Mouse (Mus musculus) embryo, embryonic 11 days (tissue): ENCODE data around the gene Zfp276.
"Not testable (repeated sequence)": the region's sequence is repeated elsewhere in the genome, so short reads cannot be mapped to it uniquely, and the experiment has no call there.

Experiments
- DNase-seq: peaks from one replicate; pipeline ENCODE4 v3.0.0-alpha.2; 2015

The Zfp276 gene

DNA sequence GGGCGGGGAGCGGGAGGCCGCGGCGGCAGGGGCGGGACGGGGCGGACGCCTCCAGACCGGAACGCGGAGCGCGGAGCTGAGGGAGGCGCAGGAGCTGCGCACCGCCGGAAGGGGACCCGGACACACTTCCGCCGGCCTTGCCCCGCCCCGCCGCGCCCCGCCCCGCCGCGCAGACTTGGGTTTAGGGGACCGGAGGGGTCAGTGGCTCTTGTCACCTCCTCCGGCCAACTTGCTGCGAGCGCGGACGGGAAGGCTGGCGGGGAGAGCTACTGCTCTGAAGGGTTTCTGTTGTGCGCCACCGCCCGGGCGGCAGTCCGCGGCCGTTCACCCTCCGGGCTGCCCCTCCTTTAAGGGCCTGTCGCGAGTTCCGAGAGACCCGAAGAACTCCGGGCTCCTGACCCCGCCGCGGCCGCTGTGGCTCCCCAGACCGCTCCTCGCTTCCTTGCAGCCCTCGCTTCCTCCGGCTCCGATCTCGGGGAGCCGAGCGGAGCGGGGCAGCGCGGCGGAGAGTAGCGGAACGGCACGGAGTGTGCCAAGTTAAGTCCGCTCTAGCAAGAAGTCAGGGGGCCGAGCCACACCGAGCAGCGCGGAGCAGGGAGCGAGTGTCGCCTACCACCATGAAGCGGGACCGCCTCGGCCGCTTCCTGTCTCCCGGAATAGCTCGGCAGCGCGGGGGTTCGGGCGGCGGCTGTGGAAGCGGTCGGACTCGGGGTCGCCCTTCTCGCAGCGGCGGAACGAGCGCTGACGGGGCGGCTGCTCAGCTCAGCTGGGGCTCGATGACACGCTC lies at the start of gene Zfp276, which contains the start of gene Vps9d1:
TSS of gene Zfp276 (plus strand) at position 97 of the 787 bp plus-strand sequence.
TSS of gene Vps9d1 (minus strand) at position 250 of the 787 bp plus-strand sequence.
- DNase-seq: peak; percentile 92

DNA sequence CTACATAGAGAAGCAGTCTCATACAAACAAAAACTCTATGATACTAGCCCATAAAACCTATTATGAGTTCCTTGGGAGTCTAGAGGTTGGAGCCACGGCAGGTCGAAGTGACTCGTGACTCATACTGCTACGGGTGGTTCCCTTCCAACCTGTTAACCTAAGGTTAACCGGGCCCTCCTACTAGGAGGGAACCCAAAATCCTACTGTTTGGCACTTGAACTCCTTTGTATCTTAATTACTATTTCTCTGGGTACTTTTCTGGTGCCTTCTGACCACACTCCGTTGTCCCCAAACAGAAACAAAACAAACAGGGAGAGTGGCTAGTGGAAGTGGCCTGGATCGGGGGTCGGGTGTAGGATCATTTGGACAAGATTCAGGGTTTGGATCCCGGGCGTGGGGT lies 42.1 kb upstream of the Zfp276 start:
- DNase-seq: no peak

DNA sequence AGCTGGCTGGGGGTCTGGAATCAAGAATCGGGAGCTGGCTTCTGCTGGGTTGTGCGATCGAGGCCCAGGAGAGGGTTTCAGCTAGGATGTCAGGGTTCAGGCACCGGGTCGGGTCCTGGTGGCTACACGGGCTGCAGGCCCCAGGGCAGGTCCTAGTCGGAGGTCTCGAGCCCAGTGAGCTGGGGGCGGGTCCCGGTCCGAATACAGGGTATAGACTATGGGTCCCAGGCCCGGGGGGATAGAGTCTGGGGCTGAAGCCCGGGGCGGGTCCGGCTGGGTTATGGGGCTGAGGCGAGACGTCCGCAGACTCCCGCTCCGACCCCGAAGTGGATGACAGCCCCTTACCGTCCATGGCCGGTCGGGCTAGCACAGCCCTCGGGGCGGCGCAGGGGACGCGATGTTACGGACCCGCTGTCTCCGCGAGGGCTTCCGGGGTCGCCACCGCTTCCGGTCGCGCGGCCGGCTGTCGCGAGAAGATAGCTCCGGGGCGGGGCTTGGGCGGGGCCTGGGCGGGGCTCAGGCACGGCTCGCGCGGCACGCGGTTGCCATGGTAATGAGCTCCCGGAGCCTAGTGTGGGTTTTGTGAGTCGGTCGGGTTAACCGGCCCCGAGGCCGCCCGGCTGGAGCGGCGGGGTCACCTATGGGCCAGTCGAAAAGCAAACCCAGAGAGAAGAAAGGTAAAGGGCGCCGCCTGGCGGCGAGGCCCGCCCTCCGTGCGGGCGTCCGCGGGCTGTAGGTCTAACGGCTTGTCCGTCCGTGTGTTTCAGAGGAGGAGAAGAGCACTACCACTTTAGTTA lies 41.5 kb upstream of the Zfp276 start, which contains the start of the genes Chmp1a and Spata33:
TSS of gene Chmp1a (minus strand) at position 443 of the 797 bp plus-strand sequence.
TSS of gene Spata33 (plus strand) at position 512 of the 797 bp plus-strand sequence.
- peak; percentile 97 for DNase-seq

DNA sequence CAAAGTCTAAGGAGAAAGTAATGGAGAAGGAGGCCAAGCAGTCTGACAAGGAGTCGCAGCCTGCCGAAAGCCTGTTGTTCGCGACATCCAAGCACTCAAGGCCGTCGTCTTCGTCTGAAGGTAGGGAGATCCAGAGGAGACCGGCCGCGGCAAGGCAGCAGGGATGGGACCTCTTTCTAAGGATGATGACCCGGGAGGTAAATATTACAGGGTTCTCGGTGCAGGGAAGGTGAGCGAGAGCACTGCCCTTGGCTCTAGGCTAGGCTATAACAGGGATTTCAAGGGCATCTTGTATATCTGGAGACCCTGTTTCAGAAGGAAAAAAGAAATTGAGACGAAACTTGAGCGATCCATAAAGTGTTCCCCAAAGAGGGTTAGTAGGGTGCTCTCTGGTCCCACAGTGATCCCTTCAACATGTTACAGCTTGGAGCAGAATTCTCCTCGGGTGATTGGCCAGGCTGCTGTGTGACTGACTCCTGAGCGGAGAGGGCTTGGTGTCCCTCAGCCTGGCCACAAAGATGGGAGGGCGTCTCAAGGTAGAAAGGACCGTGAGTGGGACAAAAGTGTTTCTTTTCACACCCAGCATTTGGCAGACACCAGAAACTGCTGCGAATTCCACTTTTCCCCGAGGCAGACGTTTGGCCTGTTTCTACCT lies 40.8 kb upstream of the Zfp276 start:
- no peak for DNase-seq

DNA sequence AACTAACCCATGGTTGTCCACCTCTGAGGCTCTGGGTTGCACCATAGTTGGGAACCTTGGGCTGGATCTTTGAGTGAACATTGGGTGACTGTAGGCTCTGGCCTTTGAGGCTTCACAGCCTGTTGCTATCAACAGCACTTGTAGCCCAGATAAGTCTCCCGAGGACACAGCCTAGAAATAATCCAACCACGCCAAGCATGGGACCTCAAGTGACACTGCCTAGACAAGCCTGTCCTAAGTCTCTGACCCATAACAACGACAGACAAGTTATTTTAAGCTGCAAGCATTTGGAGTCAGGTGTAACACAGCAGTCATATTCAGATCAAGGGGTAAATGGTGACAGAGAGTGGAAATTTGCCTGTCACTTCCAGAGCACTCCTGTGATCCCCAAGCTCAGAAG lies 38.6 kb upstream of the Zfp276 start:
- DNase-seq: no peak

DNA sequence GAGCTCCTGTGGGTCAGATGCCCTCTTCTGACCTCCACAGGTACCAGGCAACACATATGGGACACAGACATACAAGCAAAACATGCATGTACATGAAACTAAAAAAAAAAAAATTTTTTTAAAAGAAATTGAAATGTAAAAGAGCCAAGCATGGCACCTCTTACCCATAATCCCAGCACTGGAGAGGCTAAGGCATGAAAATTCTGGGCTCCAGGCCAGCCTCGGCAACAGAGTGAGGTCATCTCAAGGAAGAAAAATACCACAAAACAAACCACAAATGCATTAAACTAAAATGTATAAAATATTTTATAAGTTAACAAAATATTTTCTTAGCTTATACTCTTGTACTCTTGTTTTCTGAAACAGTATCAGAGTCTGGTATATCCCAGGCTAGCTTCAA lies 33.1 kb upstream of the Zfp276 start:
- DNase-seq: no peak

DNA sequence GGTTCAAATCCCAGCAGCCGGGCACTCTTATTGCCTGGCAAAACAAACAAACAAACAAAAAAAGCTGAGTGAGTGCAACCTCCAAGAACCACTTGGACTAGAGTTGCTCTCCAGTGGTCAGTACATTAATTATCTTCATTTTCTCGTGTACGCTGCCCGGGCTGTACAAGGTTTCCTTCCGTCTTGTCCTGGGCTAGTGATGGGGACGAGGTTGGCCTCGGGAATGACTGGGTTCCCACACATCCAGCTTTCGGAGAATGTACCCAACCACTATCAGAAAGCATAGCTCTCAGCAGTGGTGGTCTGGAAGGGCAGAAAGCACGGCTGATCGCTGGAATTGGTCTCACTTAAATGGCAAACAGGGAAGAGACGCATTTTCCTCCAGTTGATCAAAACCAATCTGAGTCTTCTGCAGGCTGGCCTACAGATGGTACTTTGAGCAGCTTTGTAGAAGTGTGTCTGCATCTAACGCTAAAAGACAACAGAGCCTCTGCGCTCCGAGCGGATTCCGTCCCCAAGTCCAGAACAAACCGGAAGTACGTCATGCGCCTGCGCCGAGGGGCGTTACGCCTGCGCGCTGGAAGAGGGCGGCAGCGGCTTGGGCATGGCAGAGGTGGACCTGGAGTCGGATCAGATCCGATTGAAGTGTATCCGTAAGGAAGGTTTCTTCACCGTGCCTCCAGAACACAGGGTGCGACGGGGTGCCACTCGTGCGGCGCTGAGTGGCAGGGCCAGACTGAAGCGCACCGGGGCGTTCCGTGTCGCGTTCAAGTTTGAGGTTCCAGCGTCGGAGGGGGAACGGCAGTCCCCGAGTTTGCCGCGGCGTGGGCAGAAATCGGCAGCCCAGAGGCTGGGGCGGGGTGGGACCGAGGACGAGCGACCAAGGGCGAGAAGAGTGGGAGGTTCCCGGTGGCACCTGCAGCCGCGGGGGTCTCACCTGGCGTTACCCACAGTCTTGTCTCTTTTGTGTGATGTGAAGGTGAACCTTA lies 29.4 kb upstream of the Zfp276 start, which contains the start of gene Cdk10:
TSS of gene Cdk10 (plus strand) at position 565 of the 989 bp plus-strand sequence.
- DNase-seq: peak; percentile 97

DNA sequence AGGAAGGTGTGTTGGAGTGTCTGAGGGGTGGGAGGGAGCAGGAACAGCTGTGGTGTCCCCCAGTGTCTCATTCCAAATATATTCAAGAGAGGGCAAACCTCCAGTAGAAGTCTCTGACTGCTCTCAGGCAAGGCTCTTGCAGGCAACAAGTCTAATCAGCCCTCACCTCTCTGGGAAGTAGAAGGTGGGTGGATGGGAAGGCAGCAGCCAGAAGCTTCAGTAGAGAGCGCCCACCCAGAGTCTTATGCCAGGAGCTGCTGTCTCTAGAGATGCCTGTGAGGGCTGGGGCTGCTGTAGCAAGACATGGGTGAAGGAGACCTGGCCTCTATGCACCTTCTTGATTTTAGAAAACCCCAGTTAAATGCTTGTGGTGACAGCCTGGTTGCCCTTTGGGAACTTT lies 25.6 kb upstream of the Zfp276 start:
- DNase-seq: no peak

DNA sequence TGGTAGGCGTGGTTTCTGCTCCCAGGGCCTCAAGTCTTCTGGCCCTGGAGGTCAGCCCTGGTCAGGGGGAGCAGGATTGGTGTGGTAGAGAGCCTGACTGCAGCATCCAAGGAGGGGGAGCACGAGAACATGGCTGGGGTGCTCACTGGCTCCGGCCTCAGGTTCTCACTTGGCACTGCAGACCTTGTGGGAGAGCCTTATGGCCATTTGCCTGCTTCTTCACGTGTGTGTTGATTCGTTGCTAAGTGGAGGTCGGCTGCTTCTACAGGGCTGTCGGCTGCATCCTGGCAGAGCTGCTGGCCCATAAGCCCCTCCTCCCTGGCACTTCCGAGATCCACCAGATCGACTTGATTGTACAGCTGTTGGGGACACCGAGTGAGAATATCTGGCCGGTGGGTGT lies 23.7 kb upstream of the Zfp276 start:
- DNase-seq: not testable (repeated sequence)

DNA sequence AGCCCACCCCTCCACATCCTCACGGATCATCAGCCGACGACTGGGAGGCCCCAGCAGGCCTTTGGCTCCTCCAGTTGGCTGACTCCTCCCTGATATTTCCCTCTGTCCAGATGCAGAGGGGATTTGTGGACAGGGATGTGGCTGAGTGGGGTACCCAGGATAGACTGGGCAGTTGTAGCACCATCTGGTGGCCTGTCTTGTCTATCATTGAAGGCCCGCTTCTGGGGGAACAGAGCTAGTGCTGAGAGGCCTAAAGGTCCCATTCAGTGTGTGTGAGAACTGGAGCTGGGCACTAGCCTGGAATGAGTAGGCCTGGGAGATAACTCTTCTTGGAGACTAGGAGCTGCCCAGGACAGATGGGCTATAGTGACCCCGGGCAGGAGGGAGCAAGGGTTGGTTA lies 22.3 kb upstream of the Zfp276 start:
- no peak for DNase-seq

DNA sequence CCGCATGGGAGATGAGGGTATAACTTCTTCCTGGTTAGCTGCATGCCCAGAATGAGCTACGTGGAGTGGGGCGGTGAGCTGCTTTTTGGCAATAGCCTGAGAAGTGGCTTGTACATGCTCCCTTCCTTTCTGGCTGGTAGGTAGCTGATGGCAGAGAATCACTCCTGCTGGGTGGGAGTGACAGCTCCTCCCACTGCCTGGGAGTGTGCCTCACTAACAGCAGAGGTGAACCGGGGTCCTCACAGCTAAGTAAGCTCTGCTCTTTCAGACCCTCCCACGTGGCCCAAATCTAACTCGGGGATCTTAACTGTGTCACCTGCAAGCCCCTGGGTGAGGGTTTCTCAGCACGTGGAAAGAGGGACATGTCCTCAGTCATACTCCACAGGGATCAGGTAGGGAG lies 21.4 kb upstream of the Zfp276 start:
- no peak for DNase-seq

DNA sequence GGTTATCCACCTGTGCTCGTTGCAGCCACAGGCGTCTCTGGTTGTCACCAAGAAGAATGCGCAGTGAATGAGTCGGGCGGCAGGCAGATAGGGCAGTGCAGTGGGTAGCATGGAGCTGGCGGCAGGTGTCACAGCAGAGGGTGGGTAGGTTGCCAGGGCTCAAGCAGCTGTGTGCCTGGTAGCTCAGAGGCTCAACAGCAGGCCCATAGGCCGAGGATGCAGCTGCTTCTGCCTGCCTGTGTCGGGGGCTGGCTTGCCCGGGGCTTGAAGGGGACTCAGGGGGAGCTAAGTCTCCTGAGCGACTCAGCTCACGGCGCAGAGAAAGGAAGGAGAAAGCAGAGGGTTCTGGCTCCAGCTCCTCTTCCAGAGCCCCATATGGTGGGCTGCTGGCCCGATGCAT lies 20.7 kb upstream of the Zfp276 start:
- DNase-seq: no peak

DNA sequence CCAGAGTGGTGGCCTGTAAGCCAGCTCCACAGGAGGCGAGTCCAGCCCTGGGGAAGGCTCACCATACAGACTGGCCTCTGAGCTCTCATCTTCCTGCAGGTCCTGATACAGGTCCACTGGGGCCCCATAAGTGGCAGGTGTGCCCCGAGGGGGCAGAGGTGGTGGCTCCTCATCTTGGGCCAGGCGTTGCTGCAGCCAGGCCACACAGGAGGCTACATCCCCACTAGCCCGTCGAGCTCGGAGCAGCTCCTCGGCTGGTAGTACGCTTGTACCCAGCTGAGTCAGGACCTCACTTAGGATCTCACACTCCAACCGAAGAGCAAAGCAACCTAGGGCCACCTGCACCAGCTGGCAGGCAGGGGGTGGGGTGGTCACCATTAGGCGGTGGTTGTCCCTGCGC lies 20.2 kb upstream of the Zfp276 start:
- no peak for DNase-seq

DNA sequence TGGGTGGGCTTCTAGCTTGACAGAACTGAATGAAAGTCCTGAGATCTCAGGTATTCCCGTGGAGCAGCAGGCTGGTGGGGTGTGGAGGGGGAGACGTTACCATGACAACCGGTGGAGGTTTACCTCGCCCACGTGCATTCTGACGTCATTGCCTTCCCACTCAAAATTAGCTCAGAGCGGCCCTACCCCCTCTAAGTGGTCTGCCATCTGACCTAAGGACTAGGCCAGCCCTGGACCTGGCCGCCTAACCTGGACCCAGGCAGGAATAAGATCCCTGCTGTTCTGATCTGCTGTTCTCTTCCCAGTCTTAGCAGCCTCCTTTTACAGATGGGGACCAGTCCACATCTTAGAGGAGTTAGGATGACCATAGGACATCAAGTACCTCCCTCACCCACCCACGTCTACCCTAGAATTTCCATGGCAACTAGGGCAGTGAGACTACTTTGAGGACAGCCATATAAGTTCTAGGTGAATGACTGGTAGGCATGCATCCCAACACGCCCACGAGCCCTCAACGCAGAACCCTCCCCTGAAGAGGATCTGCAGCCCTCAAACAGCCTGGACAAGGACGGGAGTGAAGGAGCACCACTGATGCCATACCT lies 19.0 kb upstream of the Zfp276 start:
- no peak for DNase-seq

DNA sequence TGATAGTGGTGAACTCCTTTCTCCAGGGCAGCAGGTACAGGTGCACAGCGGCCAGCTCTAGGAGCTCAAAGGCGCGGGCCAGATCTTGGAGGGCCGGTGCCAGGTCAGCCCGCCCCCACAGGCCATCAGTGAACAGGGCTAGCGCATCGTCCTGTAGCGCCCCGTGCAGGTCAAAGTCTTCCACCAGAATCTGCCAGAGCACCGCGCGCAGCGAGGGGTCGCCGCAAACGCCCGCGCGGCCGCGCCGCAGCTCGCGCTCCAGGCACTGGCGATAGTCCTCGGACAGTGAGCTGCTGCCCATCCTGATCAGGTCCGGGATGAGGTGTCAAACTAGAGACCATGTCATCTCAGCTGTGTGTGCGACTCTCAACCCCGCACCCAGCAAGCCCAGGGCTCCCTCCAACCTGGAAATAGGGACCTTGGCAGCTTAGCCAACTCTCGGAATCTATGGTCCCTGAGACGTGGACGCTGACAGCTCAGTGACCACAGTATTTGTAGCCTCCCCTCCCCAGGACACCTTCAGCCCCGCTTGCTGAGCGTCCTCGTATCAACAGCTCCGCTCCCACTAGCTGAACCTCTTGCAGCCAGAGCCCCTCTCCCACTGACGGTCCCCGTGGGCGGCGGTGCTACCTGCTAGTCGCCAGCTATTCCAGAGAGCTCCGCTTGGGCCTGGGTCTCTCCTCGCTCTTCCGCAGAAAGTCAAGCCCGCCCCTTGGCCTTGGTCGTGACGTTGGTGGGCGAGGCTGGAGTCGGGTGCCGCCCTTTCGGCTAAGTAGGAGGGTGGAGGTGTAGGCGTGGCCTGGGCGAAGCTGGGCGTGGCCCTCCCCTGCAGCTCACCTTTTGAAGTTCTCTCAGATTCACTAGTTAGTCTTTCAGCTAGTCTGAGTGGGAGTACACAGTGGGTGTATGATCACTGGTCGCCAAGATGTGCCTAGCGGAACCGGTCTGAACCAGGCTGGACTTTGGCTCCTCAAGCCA lies 18.2 kb upstream of the Zfp276 start, which contains the start of gene Spata2l:
TSS of gene Spata2l (minus strand) at position 714 of the 978 bp plus-strand sequence.
- DNase-seq: peak; percentile 93

DNA sequence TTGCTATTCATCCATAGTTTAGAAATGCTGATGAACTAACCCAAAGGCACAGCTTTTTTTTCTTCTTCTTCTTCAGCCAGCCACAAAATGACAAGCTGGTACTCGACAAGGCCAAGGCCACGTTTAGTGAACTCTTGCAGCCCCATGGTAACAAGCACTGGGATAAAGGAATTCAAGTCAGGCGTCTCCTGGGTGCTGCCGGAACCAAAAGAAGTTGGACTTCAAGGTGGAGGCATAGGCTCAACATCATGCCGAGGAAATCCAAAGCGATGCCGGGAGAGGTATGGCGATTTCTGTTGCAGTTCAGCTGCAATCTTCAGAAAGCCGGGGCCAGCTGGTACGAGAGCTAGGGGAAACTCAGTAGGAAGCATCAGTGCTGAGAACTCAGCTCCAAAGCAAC lies 14.6 kb upstream of the Zfp276 start:
- DNase-seq: no peak

DNA sequence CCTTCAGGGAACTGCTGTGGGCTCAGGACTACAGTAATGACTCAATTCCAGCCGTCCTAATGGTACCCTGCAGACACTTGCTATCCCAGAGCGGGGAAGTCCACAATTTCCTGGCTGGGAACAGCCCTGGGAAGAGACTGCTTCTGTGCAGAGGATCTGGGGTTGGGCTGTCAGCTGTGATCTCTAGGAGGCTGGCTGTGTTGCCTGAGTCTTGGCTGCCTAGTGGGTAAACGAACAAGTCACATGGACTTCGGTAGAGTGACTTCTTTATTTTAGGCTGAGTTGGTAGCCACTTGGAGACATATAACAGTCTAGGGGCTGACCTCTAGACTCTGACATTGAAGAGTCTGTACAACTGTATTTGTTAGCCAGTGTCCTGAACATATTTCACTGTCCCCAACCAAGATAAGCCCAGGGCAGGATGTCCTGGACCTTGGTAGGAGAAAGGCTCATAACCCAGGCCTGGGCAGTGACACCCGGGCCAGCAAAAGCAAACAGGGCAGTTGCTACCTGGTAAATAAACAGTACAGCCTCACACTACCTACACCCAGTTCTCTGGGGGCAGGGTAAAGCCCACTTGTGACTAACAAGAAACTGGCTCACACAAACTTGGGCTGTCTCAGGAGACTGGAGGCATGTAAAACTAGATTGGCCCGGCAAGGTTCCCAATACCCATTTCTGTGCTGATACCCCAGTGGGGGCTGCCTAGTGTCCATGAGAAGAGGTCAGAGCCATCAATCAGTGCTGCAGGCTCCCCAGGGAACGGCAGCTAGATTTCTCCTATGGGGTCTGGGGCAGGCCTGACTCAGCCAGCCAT lies 11.7 kb upstream of the Zfp276 start:
- DNase-seq: no peak

DNA sequence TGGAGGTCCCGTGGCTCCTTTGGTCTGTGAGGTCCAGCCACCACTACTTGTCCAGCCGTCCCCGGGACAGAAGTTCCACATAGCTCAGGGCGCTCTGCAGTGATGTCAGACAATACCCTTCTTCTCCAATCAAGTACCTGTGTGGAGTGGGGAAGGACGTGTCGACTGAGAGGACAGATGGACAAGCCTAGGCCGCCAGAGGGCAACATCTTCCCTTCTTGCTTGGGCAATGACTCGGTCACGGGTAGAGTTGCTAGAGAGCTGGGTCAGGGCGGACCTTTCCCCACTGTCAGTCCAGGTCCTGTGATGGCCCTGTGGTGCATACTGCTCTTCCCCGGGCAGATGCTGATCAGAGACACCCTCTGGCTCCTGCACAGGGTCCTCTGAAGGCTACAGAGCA lies 10.9 kb upstream of the Zfp276 start:
- no peak for DNase-seq

DNA sequence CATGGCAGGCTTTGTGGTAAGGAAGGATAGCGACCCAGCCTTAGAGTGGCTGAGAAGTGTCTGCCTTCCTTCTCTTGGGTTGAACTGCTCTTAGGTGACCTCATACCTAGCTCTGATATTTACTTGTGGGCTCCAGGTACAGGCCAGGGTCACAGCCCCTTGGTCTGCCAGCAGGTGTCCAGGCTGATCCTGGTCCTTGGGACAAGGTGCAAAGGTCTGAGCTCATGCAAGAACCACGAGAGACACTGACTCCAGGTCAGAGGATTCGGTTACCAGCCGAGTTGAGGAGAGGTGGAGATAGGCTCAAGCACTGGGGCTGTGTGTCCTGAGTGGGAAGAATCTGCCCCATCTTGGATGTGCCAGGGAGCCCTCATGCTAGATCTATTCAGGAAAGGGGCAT lies 9.6 kb upstream of the Zfp276 start:
- DNase-seq: no peak
